Mouse (Mus musculus): ENCODE data around the gene Avpr1a. TPM values are rescaled to one million over a fixed set of nuclear protein-coding genes. Genes with fewer than 3 reads are reported as not detected.

Avpr1a gene
- polyA plus RNA-seq, 1 experiment from 2014 or later, result 3.8 TPM

- Histone ChIP-seq H3K9me3 (replicated peaks) (no peaks in the 10 kb centered on the region), H3K4me3 (replicated peaks) (no peak overlapping the region), H3K27me3 (no peaks in the 10 kb centered on the region), H3K27ac (no peak overlapping the region), H3K4me1 (no peaks in the 10 kb centered on the region), H3K9ac (no peak overlapping the region), H3K36me3 (no peaks in the 10 kb centered on the region), H3K4me2 (no peak overlapping the region)
- WGBS, result 92% methylated on average over 5 of the region's 5 CpGs
- no peak for ATAC-seq (replicated peaks; ENCODE audit: low FRiP score)
These were observed 28.5 kb downstream of the Avpr1a start for GRCm38 (mm10) chr10:122476846-122477245.

- Histone ChIP-seq H3K4me2 (no peak overlapping the region), H3K9me3 (replicated peaks) (no peaks in the 10 kb centered on the region), H3K36me3 (no peaks in the 10 kb centered on the region), H3K9ac (no peak overlapping the region), H3K4me3 (replicated peaks) (no peak overlapping the region), H3K27ac (no peak overlapping the region), H3K27me3 (no peaks in the 10 kb centered on the region), H3K4me1 (no peaks in the 10 kb centered on the region)
- WGBS, result 55% methylated on average over 2 of the region's 2 CpGs
- no peak for ATAC-seq (replicated peaks; ENCODE audit: low FRiP score)
These were observed 50.3 kb downstream of the Avpr1a start for GRCm38 (mm10) chr10:122498551-122498950.

GRCm38 (mm10) chr10:122499306-122499705, 51.0 kb downstream of the Avpr1a start:
- Histone ChIP-seq H3K4me1 (no peaks in the 10 kb centered on the region), H3K27me3 (no peaks in the 10 kb centered on the region), H3K4me2 (no peak overlapping the region), H3K9ac (no peak overlapping the region), H3K4me3 (replicated peaks) (no peak overlapping the region), H3K36me3 (no peaks in the 10 kb centered on the region), H3K9me3 (replicated peaks) (no peaks in the 10 kb centered on the region), H3K27ac (no peak overlapping the region)
- no peak for ATAC-seq (replicated peaks; ENCODE audit: low FRiP score)
- 71% methylated on average over 6 of the region's 6 CpGs for WGBS

Other genes with a start within 250 kb of the Avpr1a start
- 20.2 and 22.1 TPM in 2 replicates for gene Ppm1h, start 230.3 kb downstream of the Avpr1a start, polyA plus RNA-seq (2015; fragmentation: Nextera tagmentation; extraction: Ambion mirVana)